Mouse (Mus musculus) Muller cell, postnatal 12 days (primary cell): ENCODE measurements around the gene Mrps33.

ENCODE experiments used
- DNase-seq: peaks from one replicate; pipeline ENCODE4 v3.0.0-alpha.2; 2015; ENCODE audit errors: inconsistent ontology term

Mrps33 gene

GRCm38 (mm10) chr6:39810612-39811116, at the start of gene Mrps33:
Mrps33 (minus strand) TSS chr6:39810988.
- DNase-seq = peak; percentile 96

- no peak for DNase-seq
Measured at GRCm38 (mm10) chr6:39849667-39850066, 38.9 kb upstream of the Mrps33 start.

- no peak for DNase-seq
Measured at GRCm38 (mm10) chr6:39848766-39849165, 38.0 kb upstream of the Mrps33 start.

GRCm38 (mm10) chr6:39847538-39847937, 36.8 kb upstream of the Mrps33 start:
- DNase-seq = no peak

- no peak for DNase-seq
Measured at GRCm38 (mm10) chr6:39843698-39844342, 33.0 kb upstream of the Mrps33 start.

- no peak for DNase-seq
Measured at GRCm38 (mm10) chr6:39828736-39829135, 17.9 kb upstream of the Mrps33 start.

GRCm38 (mm10) chr6:39821241-39821640, 10.5 kb upstream of the Mrps33 start:
- DNase-seq = no peak

GRCm38 (mm10) chr6:39818922-39819321, 8.1 kb upstream of the Mrps33 start:
- no peak for DNase-seq

- DNase-seq = no peak
Measured at GRCm38 (mm10) chr6:39808511-39808910, 2.3 kb downstream of the Mrps33 start.

- DNase-seq = no peak
Measured at GRCm38 (mm10) chr6:39807050-39807560, 3.7 kb downstream of the Mrps33 start.

- no peak for DNase-seq
Measured at GRCm38 (mm10) chr6:39806336-39806735, 4.5 kb downstream of the Mrps33 start.

- DNase-seq = peak; percentile 61
Measured at GRCm38 (mm10) chr6:39805916-39806315, 4.9 kb downstream of the Mrps33 start.

- DNase-seq = no peak
Measured at GRCm38 (mm10) chr6:39800977-39801376, 9.8 kb downstream of the Mrps33 start.

GRCm38 (mm10) chr6:39797076-39797475, 13.7 kb downstream of the Mrps33 start:
- DNase-seq = no peak

GRCm38 (mm10) chr6:39796150-39796549, 14.6 kb downstream of the Mrps33 start:
- DNase-seq = no peak

GRCm38 (mm10) chr6:39791806-39792205, 19.0 kb downstream of the Mrps33 start:
- DNase-seq = peak; percentile 80

- no peak for DNase-seq
Measured at GRCm38 (mm10) chr6:39788408-39788807, 22.4 kb downstream of the Mrps33 start.

- no peak for DNase-seq
Measured at GRCm38 (mm10) chr6:39787783-39788182, 23.0 kb downstream of the Mrps33 start.

GRCm38 (mm10) chr6:39785944-39786343, 24.8 kb downstream of the Mrps33 start:
- no peak for DNase-seq

- DNase-seq = no peak
Measured at GRCm38 (mm10) chr6:39783521-39783920, 27.3 kb downstream of the Mrps33 start.

- DNase-seq = peak; percentile 52
Measured at GRCm38 (mm10) chr6:39782618-39783017, 28.2 kb downstream of the Mrps33 start.

- DNase-seq = peak; percentile 16
Measured at GRCm38 (mm10) chr6:39781766-39782530, 28.8 kb downstream of the Mrps33 start.
